Mouse (Mus musculus) brain, embryonic 14.5 days (tissue): ENCODE measurements at regions not wholly inside any gene's neighbourhood (a gene's known extent, or its start where the extent isn't known, plus 50 kb on each side); places are given as distances from the start of the nearest gene placed in this dataset.

Source experiments
- CTCF ChIP-seq: fragments of 200-500 bp; IDR thresholded peaks from 2 replicates; pipeline ENCODE4 v1.5.1; 2012; ENCODE audit warnings: inconsistent platforms, mild to moderate bottlenecking, moderate library complexity, borderline replicate concordance; ENCODE audit not compliant: insufficient read depth, insufficient read length; ENCODE audit errors: extremely low read depth
- POLR2A ChIP-seq: fragments of 200-500 bp; IDR thresholded peaks from 2 replicates; pipeline ENCODE4 v1.6.1; 2012; ENCODE audit warnings: mild to moderate bottlenecking, inconsistent platforms, borderline replicate concordance; ENCODE audit not compliant: poor library complexity, insufficient read depth, insufficient read length, severe bottlenecking; ENCODE audit errors: extremely low read depth

GRCm38 (mm10) chr13:30074069-30074468 lies 62.2 kb upstream of the Mboat1 start:
- TF ChIP-seq CTCF (no peak), POLR2A (no peak)
